Mouse (Mus musculus): ENCODE data around the gene Gspt1. TPM values are rescaled to one million over a fixed set of nuclear protein-coding genes. Genes with fewer than 3 reads are reported as not detected.
"Not testable (repeated sequence)": the region's sequence is repeated elsewhere in the genome, so short reads cannot be mapped to it uniquely, and the experiment has no call there.

Gspt1 gene
- total RNA-seq (2021) = 100 to 1,000 TPM in 1 of 2 experiments, 10 to 100 TPM in 1; 97.8 to 103 TPM

DNA sequence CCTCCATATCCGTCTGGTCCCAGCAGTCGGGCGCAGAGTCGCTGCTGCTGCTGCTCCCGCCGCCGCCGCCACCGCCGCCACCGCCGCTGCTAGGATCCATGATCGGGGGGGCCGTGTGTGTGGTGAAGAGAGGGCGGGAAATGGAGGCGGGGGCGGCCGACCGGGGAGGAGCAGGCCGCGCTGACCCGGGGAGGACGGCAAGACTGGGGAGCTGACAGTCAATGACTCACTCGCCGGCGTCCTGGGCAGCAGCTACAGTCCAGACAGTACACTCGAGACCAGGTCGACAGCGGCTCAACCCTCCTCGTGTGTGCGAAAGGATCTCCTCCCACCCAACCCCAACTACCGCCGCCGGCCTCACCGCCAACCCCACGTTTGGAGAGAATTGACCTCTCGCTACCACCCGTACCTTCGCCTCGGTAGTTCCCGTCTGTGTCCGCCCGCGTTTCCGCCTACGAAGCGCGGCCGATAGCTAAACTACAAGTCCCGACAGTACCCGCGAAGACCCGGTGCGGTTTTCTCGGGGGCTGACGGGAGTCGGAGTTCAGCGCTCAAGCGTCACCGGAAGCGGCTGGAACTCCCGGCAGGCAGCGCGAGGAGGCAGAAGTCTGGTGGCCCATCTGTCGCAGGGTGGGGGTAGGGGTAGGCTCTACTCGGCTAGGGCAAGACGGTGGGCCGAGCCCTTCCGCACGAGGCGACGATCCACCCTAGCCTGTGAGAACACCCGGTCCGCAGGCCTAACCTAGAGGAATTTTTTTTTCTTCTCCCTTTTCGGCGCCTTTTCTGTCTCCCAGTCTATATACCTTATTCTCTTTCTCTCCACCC lies at the start of gene Gspt1:
Gene Gspt1, minus strand, starts transcription at position 428 of the 825 bp plus-strand sequence.
- intact Hi-C loops (cut with DNase I) = loop anchor here (5.0 kb wide), 1 partner anchor 163 kb away; no protein-coding TSS in a partner anchor
- peak; percentile 99 for DNase-seq (ENCODE audit: extremely low spot score in 1 of 2, low spot score in 2 of 2)

- intact Hi-C loops (cut with DNase I) = no loop called here
- no peak for DNase-seq (ENCODE audit: extremely low spot score in 1 of 2, low spot score in 2 of 2)
Measured at GRCm38 (mm10) chr16:11303741-11304140, 49.6 kb upstream of the Gspt1 start.

GRCm38 (mm10) chr16:11297700-11298099 lies 43.6 kb upstream of the Gspt1 start:
- intact Hi-C loops (cut with DNase I) = not testable (repeated sequence)
- DNase-seq (ENCODE audit: extremely low spot score in 1 of 2, low spot score in 2 of 2) = peak in 1 of 2 experiments; percentile 34

GRCm38 (mm10) chr16:11295583-11295982 lies 41.5 kb upstream of the Gspt1 start:
- intact Hi-C loops (cut with DNase I) = not testable (repeated sequence)

GRCm38 (mm10) chr16:11288873-11289272 lies 34.7 kb upstream of the Gspt1 start:
- DNase-seq (ENCODE audit: extremely low spot score in 1 of 2, low spot score in 2 of 2); intact Hi-C loops (cut with DNase I): not testable (repeated sequence)

More at GRCm38 (mm10) chr16:11295583-11295982, 41.5 kb upstream of the Gspt1 start:
- DNase-seq (ENCODE audit: extremely low spot score in 1 of 2, low spot score in 2 of 2) = not testable (repeated sequence)

GRCm38 (mm10) chr16:11285949-11286348 lies 31.8 kb upstream of the Gspt1 start:
- intact Hi-C loops (cut with DNase I) = no loop called here
- no peak for DNase-seq (ENCODE audit: extremely low spot score in 1 of 2, low spot score in 2 of 2)

- intact Hi-C loops (cut with DNase I) = no loop called here
- no peak for DNase-seq (ENCODE audit: extremely low spot score in 1 of 2, low spot score in 2 of 2)
Measured at GRCm38 (mm10) chr16:11284881-11285280, 30.8 kb upstream of the Gspt1 start.

GRCm38 (mm10) chr16:11282655-11283232 lies 28.6 kb upstream of the Gspt1 start:
- intact Hi-C loops (cut with DNase I) = no loop called here
- DNase-seq (ENCODE audit: extremely low spot score in 1 of 2, low spot score in 2 of 2) = peak; percentile 8 to 26

DNA sequence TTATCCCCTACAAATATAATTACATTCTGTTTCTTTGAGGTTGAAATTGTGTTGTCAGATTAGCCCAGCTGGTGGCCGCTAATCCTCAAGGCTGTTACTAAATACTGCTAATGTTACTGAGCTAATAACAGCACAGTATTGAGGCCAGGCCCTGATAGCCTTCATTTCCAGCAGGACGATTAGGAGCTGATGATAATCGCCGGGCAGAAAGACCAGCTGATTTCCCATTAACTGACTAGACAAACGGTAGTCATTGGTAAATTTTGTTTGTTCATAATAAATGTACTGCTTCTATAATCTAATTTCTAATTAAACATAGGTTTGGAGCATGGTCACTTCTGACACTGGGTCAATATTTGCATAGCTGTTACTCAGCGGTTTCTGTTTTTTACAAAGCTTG lies 24.7 kb upstream of the Gspt1 start:
- no peak for DNase-seq (ENCODE audit: extremely low spot score in 1 of 2, low spot score in 2 of 2)
- intact Hi-C loops (cut with DNase I) = no loop called here

DNA sequence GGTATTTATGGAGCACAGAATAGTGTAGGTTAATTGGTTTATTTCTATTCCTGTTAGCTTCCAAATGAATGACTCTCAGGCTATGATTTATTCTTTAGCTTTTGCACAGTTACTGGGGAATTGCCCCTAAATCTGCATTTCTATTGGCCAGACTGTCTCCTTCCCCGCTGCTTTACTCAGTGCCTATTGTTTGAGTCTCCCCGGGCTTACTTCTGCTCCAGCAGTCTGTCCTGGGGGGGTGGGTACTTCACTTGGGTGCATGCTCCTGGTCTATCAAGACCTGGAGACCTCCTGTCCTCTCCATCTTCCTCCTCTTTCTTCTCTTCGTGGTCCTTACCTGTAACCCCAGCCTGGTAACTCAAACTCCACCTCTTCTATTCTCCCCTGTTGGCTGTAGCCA lies 22.8 kb upstream of the Gspt1 start:
- DNase-seq (ENCODE audit: extremely low spot score in 1 of 2, low spot score in 2 of 2) = no peak
- intact Hi-C loops (cut with DNase I) = no loop called here

DNA sequence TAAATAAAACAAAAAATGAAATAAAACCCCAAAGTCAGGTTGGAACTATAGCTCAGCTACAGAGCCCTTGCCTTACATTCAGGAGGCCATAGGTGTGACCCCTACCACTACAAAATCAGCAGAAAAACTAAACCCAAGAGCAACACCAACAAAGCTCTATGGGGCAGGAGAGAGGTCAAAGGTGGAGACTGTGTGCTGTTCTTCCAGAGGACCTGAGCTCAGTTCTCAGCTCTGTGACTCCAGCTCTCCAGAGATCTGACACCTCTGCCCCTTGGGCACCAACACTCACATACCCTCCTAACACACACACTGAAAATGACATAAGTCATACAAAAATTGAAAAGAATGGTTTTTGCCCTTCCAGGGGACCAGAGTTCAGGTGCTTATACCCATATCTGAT lies 16.9 kb upstream of the Gspt1 start:
- DNase-seq (ENCODE audit: extremely low spot score in 1 of 2, low spot score in 2 of 2) = no peak
- intact Hi-C loops (cut with DNase I) = no loop called here

- DNase-seq (ENCODE audit: extremely low spot score in 1 of 2, low spot score in 2 of 2) = no peak
- intact Hi-C loops (cut with DNase I) = no loop called here
Measured at GRCm38 (mm10) chr16:11270642-11271041, 16.5 kb upstream of the Gspt1 start.

DNA sequence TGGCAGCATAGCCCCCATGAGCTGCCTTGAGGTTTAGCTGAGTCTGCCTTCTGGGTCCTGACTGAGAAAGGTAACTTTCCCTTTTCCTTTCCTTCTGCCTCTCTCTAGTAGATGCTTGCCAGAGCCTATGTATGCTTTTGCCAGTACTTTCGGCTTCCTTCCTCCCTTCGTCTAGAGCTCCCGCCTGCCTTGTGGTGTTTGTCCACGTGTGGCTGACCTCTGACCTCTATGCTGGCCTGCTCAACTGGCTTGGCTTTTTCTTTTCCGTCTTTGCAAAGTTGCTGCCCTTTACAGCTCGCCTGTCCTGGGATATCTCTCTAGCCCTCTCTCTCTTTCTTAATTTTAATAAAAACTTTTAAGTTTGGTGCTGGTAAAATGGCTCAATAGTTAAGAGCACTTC lies 15.7 kb upstream of the Gspt1 start:
- no peak for DNase-seq (ENCODE audit: extremely low spot score in 1 of 2, low spot score in 2 of 2)
- intact Hi-C loops (cut with DNase I) = no loop called here

GRCm38 (mm10) chr16:11266556-11266955 lies 12.4 kb upstream of the Gspt1 start:
- no peak for DNase-seq (ENCODE audit: extremely low spot score in 1 of 2, low spot score in 2 of 2)
- intact Hi-C loops (cut with DNase I) = no loop called here

- intact Hi-C loops (cut with DNase I) = no loop called here
Measured at GRCm38 (mm10) chr16:11263266-11263665, 9.1 kb upstream of the Gspt1 start.

DNA sequence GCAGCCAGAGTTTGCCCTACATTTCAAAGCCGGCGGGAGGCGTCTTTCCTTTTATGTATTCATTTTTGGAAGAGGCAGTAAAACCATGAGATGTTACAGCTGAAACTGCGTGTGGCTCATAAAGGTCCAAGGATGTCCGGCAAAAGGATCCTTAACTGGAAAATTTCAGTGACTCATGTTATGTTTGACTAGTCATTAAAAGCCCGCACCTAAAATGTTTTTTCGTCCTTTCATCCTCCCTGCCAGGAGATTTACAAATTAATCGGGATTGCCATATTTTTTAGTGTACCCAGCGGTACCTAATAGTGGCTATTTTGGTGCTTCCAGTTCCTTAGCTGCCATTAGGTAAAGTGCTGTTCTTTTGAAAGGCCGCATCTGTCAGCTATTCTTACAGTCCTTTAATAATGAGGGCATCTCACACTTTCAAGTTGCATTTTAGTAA lies 619 bp upstream of the Gspt1 start:
- intact Hi-C loops (cut with DNase I) = loop anchor here (5.0 kb wide), 1 partner anchor 163 kb away; no protein-coding TSS in a partner anchor
- DNase-seq (ENCODE audit: extremely low spot score in 1 of 2, low spot score in 2 of 2) = no peak

More at GRCm38 (mm10) chr16:11263266-11263665, 9.1 kb upstream of the Gspt1 start:
- DNase-seq (ENCODE audit: extremely low spot score in 1 of 2, low spot score in 2 of 2) = no peak

DNA sequence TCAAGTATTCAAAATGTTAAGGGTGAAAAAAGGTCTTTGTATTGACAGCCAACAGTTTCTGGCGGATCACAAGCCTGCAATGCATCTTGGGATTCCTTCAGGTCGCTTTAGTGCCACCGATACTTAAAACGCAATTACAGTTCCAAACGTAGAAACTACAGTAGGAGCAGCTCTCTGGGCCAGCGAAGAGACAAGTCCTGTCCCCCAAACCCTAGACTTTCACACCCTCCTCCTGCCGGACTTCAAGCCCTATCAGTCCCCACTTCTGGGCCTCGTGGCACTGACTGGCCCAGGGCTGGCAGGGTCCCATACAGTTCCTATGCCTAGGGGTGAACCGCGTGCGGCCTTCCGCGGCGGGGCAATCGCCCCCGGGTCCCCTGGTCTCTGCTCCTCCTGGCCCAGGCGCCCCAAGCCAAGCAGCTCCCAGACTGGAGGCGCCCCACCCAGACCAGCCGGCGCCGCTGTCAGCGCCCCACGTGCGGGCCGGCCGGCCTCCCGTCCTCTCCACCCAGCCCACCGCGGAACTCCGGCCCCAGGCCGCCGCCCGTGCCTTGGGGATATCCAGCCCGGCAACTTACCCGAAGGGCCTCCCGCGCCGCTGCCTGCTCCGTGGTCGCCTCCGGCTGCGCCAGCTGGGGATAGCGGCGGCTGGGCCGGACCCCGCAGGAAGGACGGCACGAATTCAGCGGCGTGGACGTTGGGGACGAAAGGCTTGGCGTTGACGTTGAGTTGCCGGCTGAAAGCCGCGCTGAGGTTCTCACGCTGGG lies 877 bp downstream of the Gspt1 start:
- DNase-seq (ENCODE audit: extremely low spot score in 1 of 2, low spot score in 2 of 2) = peak; percentile 10 to 74
- intact Hi-C loops (cut with DNase I) = loop anchor here (5.0 kb wide), 1 partner anchor 164 kb away; no protein-coding TSS in a partner anchor

DNA sequence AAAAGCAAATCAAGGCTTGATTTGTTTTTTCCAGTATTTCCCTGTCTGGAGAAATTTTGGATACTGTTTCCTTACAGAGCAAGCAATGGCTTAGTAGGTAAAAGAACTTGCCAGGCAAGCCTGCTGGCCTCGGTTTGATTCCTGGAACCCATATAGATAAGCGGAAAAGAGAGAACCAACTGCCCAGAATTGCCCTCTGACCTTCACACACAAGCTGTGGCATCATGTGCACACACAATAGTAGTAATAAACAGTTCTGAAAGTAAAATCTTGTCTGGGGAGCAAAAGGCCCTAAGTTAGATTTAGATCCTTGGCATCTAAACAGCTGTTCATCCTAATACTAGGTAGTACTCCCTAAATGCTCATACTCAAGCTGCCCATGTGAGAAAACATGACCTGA lies 6.3 kb downstream of the Gspt1 start:
- no peak for DNase-seq (ENCODE audit: extremely low spot score in 1 of 2, low spot score in 2 of 2)
- intact Hi-C loops (cut with DNase I) = no loop called here

DNA sequence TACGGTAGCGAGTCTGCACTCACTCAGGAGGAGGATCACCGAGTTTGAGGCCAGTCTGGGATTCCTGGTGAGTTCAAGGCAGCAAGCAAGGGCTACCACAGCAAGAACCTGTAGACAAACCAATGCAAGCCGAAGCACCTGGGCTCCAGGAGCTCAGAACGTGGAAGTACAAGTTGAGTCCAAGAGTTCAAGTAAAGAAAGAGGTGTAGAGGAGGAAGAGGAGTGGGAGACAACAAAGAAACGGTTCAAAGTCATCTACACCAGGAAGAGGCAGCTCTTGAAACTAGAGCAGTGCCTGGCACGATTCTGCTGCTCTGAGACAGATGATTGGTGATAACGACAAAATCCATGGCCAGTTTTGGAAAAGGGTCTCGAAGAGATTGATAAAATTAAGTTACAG lies 8.4 kb downstream of the Gspt1 start:
- no peak for DNase-seq (ENCODE audit: extremely low spot score in 1 of 2, low spot score in 2 of 2)
- intact Hi-C loops (cut with DNase I) = no loop called here
